Comparison of ENCODE assay signal across 24 mouse cellular contexts in genomic region chr12:103252901-103253434, GRCm38 (mm10). TPM values are rescaled to one million over a fixed set of nuclear protein-coding genes. Genes with fewer than 3 reads are reported as not detected.
A peak's percentile ranks its signal among the peaks of the same experiment; 100 is the strongest.
DNase-seq lines count a peak whose midpoint lies in the region; ATAC-seq and TF ChIP-seq lines count a peak whose summit lies in the region.
"Had no signal": no experiment of that assay in that cellular context is flagged by ENCODE, and none has a peak within 500 bp of the region (broad histone marks: within the 10 kb centered on the region; RNA-seq: fewer than 3 reads in every experiment).

No protein-coding gene starts in this region.

- H3K27me3 ChIP-seq in lung, postnatal 0 days (replicated peaks; ENCODE audit: insufficient read depth, low read length) = no peaks in the 10 kb centered on the region
- no peaks in the 10 kb centered on the region for H3K27me3 ChIP-seq in heart, embryonic 12.5 days (replicated peaks)
- H3K27me3 ChIP-seq: embryonic facial prominence, embryonic 12.5 days; forebrain, embryonic 12.5 days had no signal

- no peak for TF ChIP-seq CTCF in lung, postnatal 0 days (IDR thresholded peaks at IDR 0.05)

- no peak for TF ChIP-seq EP300 in lung, postnatal 0 days (IDR thresholded peaks at IDR 0.05)

- no peaks in the 10 kb centered on the region for H3K4me1 ChIP-seq in lung, postnatal 0 days (ENCODE audit: insufficient read depth, low read depth, low read length)
- H3K4me1 ChIP-seq in heart, embryonic 12.5 days (replicated peaks) = no peaks in the 10 kb centered on the region
- H3K4me1 ChIP-seq: embryonic facial prominence, embryonic 12.5 days; forebrain, embryonic 12.5 days; hindbrain, embryonic 10.5 days had no signal

- H3K9me3 ChIP-seq in lung, postnatal 0 days (ENCODE audit: low read length) = no peaks in the 10 kb centered on the region
- no peaks in the 10 kb centered on the region for H3K9me3 ChIP-seq in heart, embryonic 12.5 days (replicated peaks)
- H3K9me3 ChIP-seq: embryonic facial prominence, embryonic 12.5 days; forebrain, embryonic 12.5 days; hindbrain, embryonic 10.5 days had no signal

- ATAC-seq in lung, postnatal 0 days = no peak
- no peak for ATAC-seq in heart, embryonic 12.5 days (ENCODE audit: insufficient number of reproducible peaks, low FRiP score)
- ATAC-seq: CD4-positive, CD25-positive, alpha-beta regulatory T cell, adult 4 months had no signal

- H3K4me3 ChIP-seq in lung, postnatal 0 days (ENCODE audit: low read depth, low read length) = no peak overlapping the region
- no peak overlapping the region for H3K4me3 ChIP-seq in heart, embryonic 12.5 days
- H3K4me3 ChIP-seq: embryonic facial prominence, embryonic 12.5 days; forebrain, embryonic 12.5 days; heart, adult 2 months; hindbrain, embryonic 10.5 days had no signal

- no peak overlapping the region for H3K9ac ChIP-seq in lung, postnatal 0 days (replicated peaks; ENCODE audit: low read depth)
- no peak overlapping the region for H3K9ac ChIP-seq in heart, embryonic 12.5 days
- H3K9ac ChIP-seq: embryonic facial prominence, embryonic 12.5 days; forebrain, embryonic 12.5 days; hindbrain, embryonic 14.5 days had no signal

- no peak overlapping the region for H3K4me2 ChIP-seq in lung, postnatal 0 days (replicated peaks; ENCODE audit: low read depth, low read length)
- H3K4me2 ChIP-seq in heart, embryonic 12.5 days = no peak overlapping the region
- H3K4me2 ChIP-seq: embryonic facial prominence, embryonic 12.5 days; forebrain, embryonic 12.5 days; heart, embryonic 11.5 days; hindbrain, embryonic 14.5 days had no signal

- no peaks in the 10 kb centered on the region for H3K36me3 ChIP-seq in lung, postnatal 0 days (ENCODE audit: insufficient read depth, low read length)
- H3K36me3 ChIP-seq in heart, embryonic 12.5 days = no peaks in the 10 kb centered on the region
- H3K36me3 ChIP-seq: embryonic facial prominence, embryonic 12.5 days; forebrain, embryonic 12.5 days; G1E; hindbrain, embryonic 10.5 days had no signal

- peak; percentile 19 for DNase-seq in adrenal gland, adult 2 months
- DNase-seq in adrenal gland, postnatal 36 days = no peak
- DNase-seq in lung, adult 18-20 months = peak; percentile 37 to 59
- no peak for DNase-seq in lung, postnatal 0 days (ENCODE audit: low spot score)
- DNase-seq in lung, postnatal 10 days = peak; percentile 31
- DNase-seq in skeletal muscle tissue, adult 2 months (ENCODE audit: low read depth, low spot score) = peak; percentile 19
- no peak for DNase-seq in ovary, adult 18-20 months (ENCODE audit: low spot score)
- DNase-seq: adrenal gland, postnatal 25 days; B cell, adult 2 months; cerebellum, adult 11-12 months; cerebellum, adult 9-10 months; cerebellum, postnatal 25 days; gastrocnemius, postnatal 10 days; heart, adult 2 months had no signal

- H3K27ac ChIP-seq in lung, postnatal 0 days (ENCODE audit: low read length) = no peak overlapping the region
- H3K27ac ChIP-seq in heart, embryonic 12.5 days (ENCODE audit: poor library complexity, severe bottlenecking) = no peak overlapping the region
- H3K27ac ChIP-seq: embryonic facial prominence, embryonic 12.5 days; forebrain, embryonic 12.5 days; heart, adult 2 months; hindbrain, embryonic 10.5 days; hindbrain, embryonic 14.5 days had no signal

- 76% methylated on average over 8 of the region's 8 CpGs for WGBS in lung, postnatal 0 days
- WGBS in heart, embryonic 12.5 days = 86% methylated on average over 8 of the region's 8 CpGs

RNA-seq across cellular contexts. Expression of gene Prima1, which starts 11.0 kb away (rescaled TPM):
- total RNA-seq in adrenal gland, adult 2 months (2021) = 1 to 10 TPM in 1 of 2 experiments, under 1 TPM in 1; 0.75 to 2.9 TPM
- polyA plus RNA-seq in adrenal gland, adult 2 months (2012; rRNA removed) = 1.1 and 2.2 TPM in 2 replicates
- 1 to 10 TPM; 2.1 to 2.6 TPM for total RNA-seq in adrenal gland, postnatal 36 days (2021)
- polyA plus RNA-seq in lung, postnatal 0 days (2015; fragmentation: Nextera tagmentation; extraction: Ambion mirVana) = 0.13 TPM in 1 of 2 replicates, not detected in the other
- 0.75 TPM in 1 of 2 replicates, not detected in the other for polyA plus RNA-seq in heart, embryonic 12.5 days (2016; fragmentation: Nextera tagmentation; extraction: Ambion mirVana)
- total RNA-seq: G1E had no signal
- polyA plus RNA-seq: CD4-positive, CD25-positive, alpha-beta regulatory T cell, adult 4 months; G1E had no signal

RNA-seq across cellular contexts. Expression of gene Fam181a, which starts 57.8 kb away (rescaled TPM):
- total RNA-seq in adrenal gland, adult 2 months (2021) = not detected
- 0.22 TPM in 1 of 2 replicates, not detected in the other for polyA plus RNA-seq in adrenal gland, adult 2 months (2012; rRNA removed)
- not detected for total RNA-seq in adrenal gland, postnatal 36 days (2021)
- 0.19 and 0.35 TPM in 2 replicates for polyA plus RNA-seq in lung, postnatal 0 days (2015; fragmentation: Nextera tagmentation; extraction: Ambion mirVana)
- 0.20 TPM in 1 of 2 replicates, not detected in the other for polyA plus RNA-seq in heart, embryonic 12.5 days (2016; fragmentation: Nextera tagmentation; extraction: Ambion mirVana)
- total RNA-seq: adrenal gland, postnatal 25 days; gastrocnemius, postnatal 10 days; heart, adult 2 months; heart, postnatal 25 days had no signal
- polyA plus RNA-seq: CD4-positive, CD25-positive, alpha-beta regulatory T cell, adult 4 months; G1E; heart, adult 2 months; heart, embryonic 11.5 days; heart, embryonic 16.5 days had no signal

Comparison
In these comparisons a context has a peak if more than half of its experiments do, and no peak if none do; other contexts are left out.
1. DNase-seq: peak in adrenal gland, adult 2 months (single experiment), lung, adult 18-20 months (2 of 2), lung, postnatal 10 days (single experiment) and skeletal muscle tissue, adult 2 months (single experiment); none in adrenal gland, postnatal 36 days (0 of 2), lung, postnatal 0 days (single experiment) and ovary, adult 18-20 months (single experiment).